Mouse (Mus musculus): ENCODE data around the gene Tmem132c. TPM values are rescaled to one million over a fixed set of nuclear protein-coding genes. Genes with fewer than 3 reads are reported as not detected.

Gene Tmem132c
- polyA plus RNA-seq, 1 experiment: 0.20 TPM

GRCm38 (mm10) chr5:127311005-127311331 lies 69.4 kb downstream of the Tmem132c start:
- H3K4me1 ChIP-seq (ENCODE audit: control insufficient read depth, insufficient read depth, low read length): no peaks in the 10 kb centered on the region
- no peak overlapping the region for H3K4me3 ChIP-seq (ENCODE audit: control insufficient read depth, low read depth, low read length)
- TF ChIP-seq POLR2A (IDR thresholded peaks at IDR 0.05; ENCODE audit: control insufficient read depth, low read depth, low read length): no peak
- TF ChIP-seq CTCF (IDR thresholded peaks at IDR 0.05; ENCODE audit: control insufficient read depth, insufficient read depth, insufficient replicate concordance, low read depth, low read length): no peak
- H3K36me3 ChIP-seq (ENCODE audit: control insufficient read depth, insufficient read depth, low read length): no peaks in the 10 kb centered on the region
- no peak overlapping the region for H3K27ac ChIP-seq (ENCODE audit: control insufficient read depth, insufficient read depth, low read depth, low read length)
- H3K27me3 ChIP-seq (ENCODE audit: control insufficient read depth, insufficient read depth, low read length): no peaks in the 10 kb centered on the region

GRCm38 (mm10) chr5:127313634-127314033 lies 72.0 kb downstream of the Tmem132c start:
- TF ChIP-seq CTCF (IDR thresholded peaks at IDR 0.05; ENCODE audit: control insufficient read depth, insufficient read depth, insufficient replicate concordance, low read depth, low read length): no peak
- TF ChIP-seq POLR2A (IDR thresholded peaks at IDR 0.05; ENCODE audit: control insufficient read depth, low read depth, low read length): no peak
- Histone ChIP-seq H3K27ac (ENCODE audit: control insufficient read depth, insufficient read depth, low read depth, low read length) (no peak overlapping the region), H3K27me3 (ENCODE audit: control insufficient read depth, insufficient read depth, low read length) (no peaks in the 10 kb centered on the region), H3K36me3 (ENCODE audit: control insufficient read depth, insufficient read depth, low read length) (no peaks in the 10 kb centered on the region), H3K4me1 (ENCODE audit: control insufficient read depth, insufficient read depth, low read length) (no peaks in the 10 kb centered on the region), H3K4me3 (ENCODE audit: control insufficient read depth, low read depth, low read length) (no peak overlapping the region)

- TF ChIP-seq CTCF (IDR thresholded peaks at IDR 0.05; ENCODE audit: control insufficient read depth, insufficient read depth, insufficient replicate concordance, low read depth, low read length) (no peak), POLR2A (IDR thresholded peaks at IDR 0.05; ENCODE audit: control insufficient read depth, low read depth, low read length) (no peak)
- Histone ChIP-seq H3K36me3 (ENCODE audit: control insufficient read depth, insufficient read depth, low read length) (no peaks in the 10 kb centered on the region), H3K27me3 (ENCODE audit: control insufficient read depth, insufficient read depth, low read length) (no peaks in the 10 kb centered on the region), H3K4me1 (ENCODE audit: control insufficient read depth, insufficient read depth, low read length) (no peaks in the 10 kb centered on the region), H3K27ac (ENCODE audit: control insufficient read depth, insufficient read depth, low read depth, low read length) (no peak overlapping the region), H3K4me3 (ENCODE audit: control insufficient read depth, low read depth, low read length) (no peak overlapping the region)
Measured at GRCm38 (mm10) chr5:127319096-127319779, 77.6 kb downstream of the Tmem132c start.

- Histone ChIP-seq H3K27ac (ENCODE audit: control insufficient read depth, insufficient read depth, low read depth, low read length) (no peak overlapping the region), H3K36me3 (ENCODE audit: control insufficient read depth, insufficient read depth, low read length) (no peaks in the 10 kb centered on the region), H3K27me3 (ENCODE audit: control insufficient read depth, insufficient read depth, low read length) (no peaks in the 10 kb centered on the region), H3K4me3 (ENCODE audit: control insufficient read depth, low read depth, low read length) (no peak overlapping the region), H3K4me1 (ENCODE audit: control insufficient read depth, insufficient read depth, low read length) (no peaks in the 10 kb centered on the region)
- no peak for TF ChIP-seq CTCF (IDR thresholded peaks at IDR 0.05; ENCODE audit: control insufficient read depth, insufficient read depth, insufficient replicate concordance, low read depth, low read length)
- TF ChIP-seq POLR2A (IDR thresholded peaks at IDR 0.05; ENCODE audit: control insufficient read depth, low read depth, low read length): no peak
Measured at GRCm38 (mm10) chr5:127324645-127325044, 83.0 kb downstream of the Tmem132c start.

- Histone ChIP-seq H3K4me3 (ENCODE audit: control insufficient read depth, low read depth, low read length) (no peak overlapping the region), H3K4me1 (ENCODE audit: control insufficient read depth, insufficient read depth, low read length) (no peaks in the 10 kb centered on the region), H3K27me3 (ENCODE audit: control insufficient read depth, insufficient read depth, low read length) (no peaks in the 10 kb centered on the region), H3K36me3 (ENCODE audit: control insufficient read depth, insufficient read depth, low read length) (no peaks in the 10 kb centered on the region), H3K27ac (ENCODE audit: control insufficient read depth, insufficient read depth, low read depth, low read length) (no peak overlapping the region)
- no peak for TF ChIP-seq POLR2A (IDR thresholded peaks at IDR 0.05; ENCODE audit: control insufficient read depth, low read depth, low read length)
- TF ChIP-seq CTCF (IDR thresholded peaks at IDR 0.05; ENCODE audit: control insufficient read depth, insufficient read depth, insufficient replicate concordance, low read depth, low read length): no peak
Measured at GRCm38 (mm10) chr5:127336048-127336907, 94.7 kb downstream of the Tmem132c start.

GRCm38 (mm10) chr5:127336908-127337265 lies 95.3 kb downstream of the Tmem132c start:
- TF ChIP-seq POLR2A (IDR thresholded peaks at IDR 0.05; ENCODE audit: control insufficient read depth, low read depth, low read length): no peak
- no peak for TF ChIP-seq CTCF (IDR thresholded peaks at IDR 0.05; ENCODE audit: control insufficient read depth, insufficient read depth, insufficient replicate concordance, low read depth, low read length)
- no peaks in the 10 kb centered on the region for H3K27me3 ChIP-seq (ENCODE audit: control insufficient read depth, insufficient read depth, low read length)
- H3K4me3 ChIP-seq (ENCODE audit: control insufficient read depth, low read depth, low read length): no peak overlapping the region
- no peaks in the 10 kb centered on the region for H3K4me1 ChIP-seq (ENCODE audit: control insufficient read depth, insufficient read depth, low read length)
- H3K36me3 ChIP-seq (ENCODE audit: control insufficient read depth, insufficient read depth, low read length): no peaks in the 10 kb centered on the region
- no peak overlapping the region for H3K27ac ChIP-seq (ENCODE audit: control insufficient read depth, insufficient read depth, low read depth, low read length)

GRCm38 (mm10) chr5:127339016-127339435 lies 97.4 kb downstream of the Tmem132c start:
- no peak for TF ChIP-seq POLR2A (IDR thresholded peaks at IDR 0.05; ENCODE audit: control insufficient read depth, low read depth, low read length)
- TF ChIP-seq CTCF (IDR thresholded peaks at IDR 0.05; ENCODE audit: control insufficient read depth, insufficient read depth, insufficient replicate concordance, low read depth, low read length): no peak
- H3K27ac ChIP-seq (ENCODE audit: control insufficient read depth, insufficient read depth, low read depth, low read length): no peak overlapping the region
- no peaks in the 10 kb centered on the region for H3K27me3 ChIP-seq (ENCODE audit: control insufficient read depth, insufficient read depth, low read length)
- H3K4me1 ChIP-seq (ENCODE audit: control insufficient read depth, insufficient read depth, low read length): no peaks in the 10 kb centered on the region
- no peak overlapping the region for H3K4me3 ChIP-seq (ENCODE audit: control insufficient read depth, low read depth, low read length)
- no peaks in the 10 kb centered on the region for H3K36me3 ChIP-seq (ENCODE audit: control insufficient read depth, insufficient read depth, low read length)

All from testis, adult 2 months (tissue).